Mouse (Mus musculus): Measurements from ENCODE around the gene Tmco3. TPM values are rescaled to one million over a fixed set of nuclear protein-coding genes. Genes with fewer than 3 reads are reported as not detected.

Tmco3 gene
- polyA plus RNA-seq, 2 experiments = 3.7 to 3.9 TPM

DNA sequence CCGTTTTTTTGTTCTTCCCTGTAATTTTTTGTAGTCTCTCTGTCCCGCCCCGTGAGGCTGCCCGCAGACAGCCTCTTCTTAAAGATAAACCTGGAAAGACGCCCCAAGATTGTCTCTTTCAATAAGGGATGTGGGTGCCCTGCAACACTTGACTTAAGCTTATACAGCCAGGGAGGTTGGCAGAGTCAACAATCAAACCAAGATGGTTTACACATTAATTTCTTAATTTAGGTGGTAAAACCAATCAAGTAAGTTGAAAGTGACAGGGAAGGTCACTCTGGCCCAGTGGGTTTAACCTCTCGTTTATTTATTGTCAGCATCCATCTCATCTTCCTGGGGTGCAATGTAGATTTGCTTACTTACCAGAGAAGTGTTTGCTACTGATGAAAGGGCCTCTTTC lies 656 bp downstream of the Tmco3 start:
- Histone ChIP-seq H3K9ac (replicated peaks) (peak overlapping the region; percentile 81), H3K36me3 (replicated peaks; ENCODE audit: control insufficient read depth, insufficient read depth, low read depth) (no peaks in the 10 kb centered on the region), H3K4me3 (ENCODE audit: insufficient read depth in 1 of 2, low read depth in 2 of 2, low read length in 2 of 2) (peak overlapping the region; percentile 70 to 71), H3K27ac (no peak overlapping the region), H3K9me3 (ENCODE audit: control insufficient read depth, low read length) (no peaks in the 10 kb centered on the region), H3K4me2 (ENCODE audit: low read depth) (peak overlapping the region; percentile 75), H3K27me3 (ENCODE audit: control insufficient read depth, insufficient read depth, low read length) (no peaks in the 10 kb centered on the region), H3K4me1 (replicated peaks; ENCODE audit: control insufficient read depth in 2 of 2, insufficient read depth in 2 of 2, low read length in 1 of 2) (peaks cover 9 to 13% of the 10 kb centered on the region in 2 experiments; a peak in 3 of 4 replicates)
- DNase-seq (ENCODE audit: low read depth in 3 of 3, low spot score in 3 of 3) = no peak
- WGBS (ENCODE audit: insufficient replicate concordance) = 6% methylated on average over 6 of the region's 6 CpGs
- no peak for TF ChIP-seq EP300 (IDR thresholded peaks at IDR 0.05; ENCODE audit: low read depth)
- no peak for TF ChIP-seq CTCF (IDR thresholded peaks at IDR 0.05; ENCODE audit: low read depth)
- ATAC-seq (ENCODE audit: insufficient read depth) = no peak

DNA sequence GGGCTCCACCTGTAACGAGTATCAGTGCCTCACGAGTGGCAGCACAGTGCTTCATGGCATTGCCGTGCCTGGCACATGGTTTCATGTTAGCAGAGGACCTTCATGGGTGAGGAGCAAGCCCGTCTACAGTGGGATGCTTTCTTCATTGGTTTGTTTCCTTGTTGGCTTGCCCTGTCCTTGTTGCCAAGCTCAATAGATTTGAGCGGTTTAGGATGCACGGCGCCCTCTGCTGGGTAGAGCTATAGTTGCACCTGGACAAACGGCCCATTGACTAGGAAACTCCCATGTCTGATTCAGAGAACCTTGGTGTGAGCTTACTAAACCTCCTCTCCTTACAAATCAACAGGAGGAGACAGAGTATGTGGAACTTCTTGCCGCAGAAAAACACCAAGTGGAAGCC lies 4.4 kb downstream of the Tmco3 start:
- Histone ChIP-seq H3K36me3 (replicated peaks; ENCODE audit: control insufficient read depth, insufficient read depth, low read depth) (peaks cover 2% of the 10 kb centered on the region; the same call in 1 of the 2 replicates), H3K4me3 (ENCODE audit: insufficient read depth in 1 of 2, low read depth in 2 of 2, low read length in 2 of 2) (no peak overlapping the region), H3K9me3 (ENCODE audit: control insufficient read depth, low read length) (no peaks in the 10 kb centered on the region), H3K4me1 (replicated peaks; ENCODE audit: control insufficient read depth in 2 of 2, insufficient read depth in 2 of 2, low read length in 1 of 2) (peaks cover 5 to 6% of the 10 kb centered on the region in 2 experiments; a peak in 3 of 4 replicates), H3K9ac (replicated peaks) (no peak overlapping the region), H3K27ac (no peak overlapping the region), H3K4me2 (ENCODE audit: low read depth) (no peak overlapping the region), H3K27me3 (ENCODE audit: control insufficient read depth, insufficient read depth, low read length) (no peaks in the 10 kb centered on the region)
- no peak for ATAC-seq (ENCODE audit: insufficient read depth)
- TF ChIP-seq EP300 (IDR thresholded peaks at IDR 0.05; ENCODE audit: low read depth) = no peak
- peak; percentile 97 for TF ChIP-seq CTCF (IDR thresholded peaks at IDR 0.05; ENCODE audit: low read depth)
- peak; percentile 49 to 60 (median 51) for DNase-seq (ENCODE audit: low read depth in 3 of 3, low spot score in 3 of 3)
- WGBS (ENCODE audit: insufficient replicate concordance) = 28% methylated on average over 9 of the region's 9 CpGs

DNA sequence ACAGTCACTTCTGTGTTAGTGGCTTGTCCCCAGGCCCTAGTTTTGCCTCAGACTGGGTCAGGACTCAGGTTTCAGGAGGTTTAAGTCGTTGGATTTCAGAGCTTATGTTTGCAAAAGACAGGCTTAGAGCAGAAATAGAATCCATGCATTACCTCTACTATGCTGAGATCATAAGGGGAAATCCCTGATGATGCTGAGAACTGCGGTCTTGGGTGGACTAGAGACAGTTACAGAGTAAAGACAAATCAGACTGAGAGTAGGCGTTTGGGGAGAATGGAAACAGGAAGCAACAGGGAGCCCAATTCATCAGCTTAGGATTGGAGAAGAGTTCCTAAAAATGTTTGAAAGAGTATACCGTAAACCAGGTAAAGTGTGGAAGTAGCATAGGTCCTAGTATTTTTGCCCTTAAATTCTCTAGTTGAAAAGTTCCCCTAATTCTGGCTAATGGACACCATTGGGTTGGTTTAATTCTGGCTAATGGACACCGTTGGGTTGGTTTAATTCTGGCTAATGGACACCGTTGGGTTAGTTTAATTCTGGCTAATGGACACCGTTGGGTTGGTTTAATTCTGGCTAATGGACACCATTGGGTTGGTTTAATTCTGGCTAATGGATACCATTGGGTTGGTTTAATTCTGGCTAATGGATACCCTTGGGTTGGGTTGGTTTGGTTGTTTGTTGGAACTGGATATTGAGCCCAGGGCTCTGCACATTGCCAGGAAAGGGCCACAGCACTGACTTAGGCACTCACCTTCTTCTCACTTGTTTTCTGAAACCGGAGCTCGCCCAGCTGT lies 5.9 kb downstream of the Tmco3 start:
- ATAC-seq (ENCODE audit: insufficient read depth) (no peak), DNase-seq (ENCODE audit: low read depth in 3 of 3, low spot score in 3 of 3) (no peak)
- TF ChIP-seq EP300 (IDR thresholded peaks at IDR 0.05; ENCODE audit: low read depth) = no peak
- no peak for TF ChIP-seq CTCF (IDR thresholded peaks at IDR 0.05; ENCODE audit: low read depth)
- H3K9ac ChIP-seq (replicated peaks) = no peak overlapping the region
- no peak overlapping the region for H3K4me3 ChIP-seq (ENCODE audit: insufficient read depth in 1 of 2, low read depth in 2 of 2, low read length in 2 of 2)
- H3K36me3 ChIP-seq (replicated peaks; ENCODE audit: control insufficient read depth, insufficient read depth, low read depth) = peaks cover 2% of the 10 kb centered on the region; the same call in 1 of the 2 replicates
- peaks cover 1% of the 10 kb centered on the region in 2 experiments; a peak in 2 of 4 replicates for H3K4me1 ChIP-seq (replicated peaks; ENCODE audit: control insufficient read depth in 2 of 2, insufficient read depth in 2 of 2, low read length in 1 of 2)
- H3K4me2 ChIP-seq (ENCODE audit: low read depth) = no peak overlapping the region
- no peaks in the 10 kb centered on the region for H3K27me3 ChIP-seq (ENCODE audit: control insufficient read depth, insufficient read depth, low read length)
- WGBS (ENCODE audit: insufficient replicate concordance) = 75% methylated on average over 9 of the region's 9 CpGs
- no peak overlapping the region for H3K27ac ChIP-seq
- H3K9me3 ChIP-seq (ENCODE audit: control insufficient read depth, low read length) = no peaks in the 10 kb centered on the region

DNA sequence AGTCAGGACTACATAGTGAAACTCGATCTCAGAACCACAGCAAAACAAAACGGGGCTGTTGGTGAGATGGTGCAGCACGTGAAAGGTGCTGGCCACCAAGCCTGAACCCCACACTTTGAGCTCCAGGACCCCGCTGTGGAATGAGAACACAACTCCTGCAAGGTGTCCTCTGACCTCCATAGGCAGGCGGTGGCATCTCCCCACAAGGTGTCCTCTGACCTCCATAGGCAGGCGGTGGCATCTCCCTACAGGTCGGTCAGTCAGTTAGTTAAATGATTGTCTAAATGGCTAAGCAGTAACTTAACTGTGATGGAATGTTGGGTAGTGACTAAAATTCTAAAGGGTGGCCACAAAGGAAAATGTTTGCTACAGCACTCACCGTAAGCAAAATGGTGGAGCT lies 11.6 kb downstream of the Tmco3 start:
- Histone ChIP-seq H3K9me3 (ENCODE audit: control insufficient read depth, low read length) (no peaks in the 10 kb centered on the region), H3K4me3 (ENCODE audit: insufficient read depth in 1 of 2, low read depth in 2 of 2, low read length in 2 of 2) (no peak overlapping the region), H3K4me1 (replicated peaks; ENCODE audit: control insufficient read depth in 2 of 2, insufficient read depth in 2 of 2, low read length in 1 of 2) (no peaks in the 10 kb centered on the region), H3K4me2 (ENCODE audit: low read depth) (no peak overlapping the region), H3K9ac (replicated peaks) (no peak overlapping the region), H3K36me3 (replicated peaks; ENCODE audit: control insufficient read depth, insufficient read depth, low read depth) (peaks cover 2% of the 10 kb centered on the region; the same call in 1 of the 2 replicates), H3K27me3 (ENCODE audit: control insufficient read depth, insufficient read depth, low read length) (no peaks in the 10 kb centered on the region), H3K27ac (no peak overlapping the region)
- TF ChIP-seq CTCF (IDR thresholded peaks at IDR 0.05; ENCODE audit: low read depth) (no peak), EP300 (IDR thresholded peaks at IDR 0.05; ENCODE audit: low read depth) (no peak)
- WGBS (ENCODE audit: insufficient replicate concordance) = 79% methylated on average over 8 of the region's 8 CpGs
- ATAC-seq (ENCODE audit: insufficient read depth) (no peak), DNase-seq (ENCODE audit: low read depth in 3 of 3, low spot score in 3 of 3) (no peak)

DNA sequence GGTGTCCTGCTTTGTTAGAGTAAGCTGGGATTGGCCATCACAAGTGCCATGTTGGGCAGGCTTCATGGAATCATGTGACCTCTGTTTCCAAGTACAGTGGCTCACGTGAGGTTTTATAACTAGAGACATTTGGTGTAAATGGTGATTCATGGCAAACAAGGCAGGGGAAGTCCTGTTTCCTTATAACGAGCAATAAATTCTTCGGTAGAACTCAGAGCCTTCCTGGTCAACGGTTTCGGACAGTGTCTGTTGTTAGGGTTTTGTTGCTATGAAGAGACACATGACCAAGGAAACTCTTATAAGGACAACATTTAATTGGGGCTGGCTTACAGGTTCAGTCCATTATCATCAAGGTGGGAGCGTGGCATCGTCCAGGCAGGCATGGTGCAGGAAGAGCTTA lies 13.0 kb downstream of the Tmco3 start:
- no peaks in the 10 kb centered on the region for H3K27me3 ChIP-seq (ENCODE audit: control insufficient read depth, insufficient read depth, low read length)
- H3K4me2 ChIP-seq (ENCODE audit: low read depth) = no peak overlapping the region
- no peaks in the 10 kb centered on the region for H3K9me3 ChIP-seq (ENCODE audit: control insufficient read depth, low read length)
- WGBS (ENCODE audit: insufficient replicate concordance) = 76% methylated on average over 7 of the region's 7 CpGs
- ATAC-seq (ENCODE audit: insufficient read depth) (no peak), DNase-seq (ENCODE audit: low read depth in 3 of 3, low spot score in 3 of 3) (no peak)
- H3K4me1 ChIP-seq (replicated peaks; ENCODE audit: control insufficient read depth in 2 of 2, insufficient read depth in 2 of 2, low read length in 1 of 2) = no peaks in the 10 kb centered on the region; a peak in 1 of 4 replicates
- H3K27ac ChIP-seq = no peak overlapping the region
- H3K36me3 ChIP-seq (replicated peaks; ENCODE audit: control insufficient read depth, insufficient read depth, low read depth) = no peaks in the 10 kb centered on the region
- TF ChIP-seq EP300 (IDR thresholded peaks at IDR 0.05; ENCODE audit: low read depth) = no peak
- TF ChIP-seq CTCF (IDR thresholded peaks at IDR 0.05; ENCODE audit: low read depth) = no peak
- no peak overlapping the region for H3K4me3 ChIP-seq (ENCODE audit: insufficient read depth in 1 of 2, low read depth in 2 of 2, low read length in 2 of 2)
- H3K9ac ChIP-seq (replicated peaks) = no peak overlapping the region

Measured in liver, embryonic 14.5 days (tissue).